Mouse (Mus musculus) forebrain, embryonic 11.5 days (tissue): ENCODE measurements at regions not wholly inside any gene's neighbourhood (a gene's known extent, or its start where the extent isn't known, plus 50 kb on each side); places are given as distances from the start of the nearest gene placed in this dataset.

ENCODE experiments used
- ATAC-seq: fragments of 200-750 bp; cut with Nextera tagmentation; replicated peaks from 2 replicates; pipeline ENCODE4 v1.8.0; 2017; ENCODE audit warnings: moderate TSS enrichment; ENCODE audit not compliant: low FRiP score
- DNase-seq: peaks from one replicate; pipeline ENCODE4 v3.0.0-alpha.2; 2017; ENCODE audit warnings: low spot score
- H3K27ac ChIP-seq: fragments of 300-500 bp; sonication (generic); 2 replicates; pipeline ENCODE4 v1.5.1; 2014; ENCODE audit warnings: low read depth, low read length
- H3K27me3 ChIP-seq: fragments of 300-500 bp; sonication (generic); 2 replicates; pipeline ENCODE4 v1.6.1; 2014; ENCODE audit warnings: mild to moderate bottlenecking, low read length, mixed read lengths; ENCODE audit not compliant: control insufficient read depth, insufficient read depth
- H3K36me3 ChIP-seq: fragments of 300-500 bp; sonication (generic); 2 replicates; pipeline ENCODE4 v1.6.1; 2014; ENCODE audit warnings: mild to moderate bottlenecking, low read length, moderate library complexity, mixed read lengths; ENCODE audit not compliant: control insufficient read depth, insufficient read depth
- H3K4me1 ChIP-seq: fragments of 300-500 bp; sonication (generic); replicated peaks from 2 replicates; pipeline ENCODE4 v1.6.1; 2014; ENCODE audit warnings: low read length, mixed read lengths; ENCODE audit not compliant: control insufficient read depth, insufficient read depth
- H3K4me2 ChIP-seq: fragments of 300-500 bp; sonication (generic); 2 replicates; pipeline ENCODE4 v1.6.1; 2014; ENCODE audit warnings: low read depth, mild to moderate bottlenecking, low read length, moderate library complexity, mixed read lengths; ENCODE audit not compliant: severe bottlenecking
- H3K4me3 ChIP-seq: fragments of 300-500 bp; sonication (generic); 2 replicates; pipeline ENCODE4 v1.5.1; 2014; ENCODE audit warnings: low read depth, low read length
- H3K9ac ChIP-seq: fragments of 300-500 bp; sonication (generic); 2 replicates; pipeline ENCODE4 v1.6.1; 2014; ENCODE audit warnings: low read length
- H3K9me3 ChIP-seq: fragments of 300-500 bp; sonication (generic); 2 replicates; pipeline ENCODE4 v1.6.1; 2016; ENCODE audit warnings: low read length, mixed read lengths; ENCODE audit not compliant: control insufficient read depth
- WGBS: fragments of 180-500 bp; shearing (Covaris S2); extraction: QIAGEN DNeasy Blood & Tissue Kit; methylation state at CpG from one replicate; pipeline ENCODE4 v1.1.7; 2014; 5-methylcytosine and 5-hydroxymethylcytosine counted together

DNA sequence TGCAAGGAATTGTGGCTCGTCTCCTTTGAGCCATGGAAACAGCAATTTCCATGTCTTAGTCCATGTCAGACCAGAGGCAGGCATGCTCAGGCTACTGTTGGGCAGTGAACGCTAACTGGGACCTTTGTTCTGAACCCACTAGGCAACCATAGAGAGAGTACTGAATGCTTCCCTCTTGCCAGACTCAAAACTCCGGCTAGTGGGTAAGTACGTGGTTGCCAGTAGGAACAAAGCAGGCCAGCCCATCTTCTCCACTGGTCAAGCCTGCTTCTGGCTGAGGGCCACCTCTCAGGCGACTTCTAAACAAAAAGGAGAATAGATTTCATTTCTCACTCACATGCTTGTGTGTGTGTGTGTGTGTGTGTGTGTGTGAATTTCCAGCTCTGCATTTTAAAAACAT, 163.8 kb upstream of the Maf start:
- Histone ChIP-seq H3K27ac (no peak overlapping the region), H3K4me2 (no peak overlapping the region), H3K27me3 (no peaks in the 10 kb centered on the region), H3K4me3 (no peak overlapping the region), H3K9ac (no peak overlapping the region), H3K4me1 (no peaks in the 10 kb centered on the region), H3K9me3 (no peaks in the 10 kb centered on the region), H3K36me3 (no peaks in the 10 kb centered on the region)
- DNase-seq: no peak
- 76% methylated on average over 5 of the region's 5 CpGs for WGBS
- no peak for ATAC-seq

GRCm38 (mm10) chr8:115861381-115861780, 153.8 kb upstream of the Maf start:
- H3K4me2 ChIP-seq: no peak overlapping the region
- H3K9me3 ChIP-seq: no peaks in the 10 kb centered on the region
- H3K27ac ChIP-seq: no peak overlapping the region
- H3K27me3 ChIP-seq: no peaks in the 10 kb centered on the region
- no peaks in the 10 kb centered on the region for H3K4me1 ChIP-seq
- H3K4me3 ChIP-seq: no peak overlapping the region
- ATAC-seq (no peak), DNase-seq (no peak)
- 92% methylated on average over 3 of the region's 3 CpGs for WGBS
- no peak overlapping the region for H3K9ac ChIP-seq
- no peaks in the 10 kb centered on the region for H3K36me3 ChIP-seq

DNA sequence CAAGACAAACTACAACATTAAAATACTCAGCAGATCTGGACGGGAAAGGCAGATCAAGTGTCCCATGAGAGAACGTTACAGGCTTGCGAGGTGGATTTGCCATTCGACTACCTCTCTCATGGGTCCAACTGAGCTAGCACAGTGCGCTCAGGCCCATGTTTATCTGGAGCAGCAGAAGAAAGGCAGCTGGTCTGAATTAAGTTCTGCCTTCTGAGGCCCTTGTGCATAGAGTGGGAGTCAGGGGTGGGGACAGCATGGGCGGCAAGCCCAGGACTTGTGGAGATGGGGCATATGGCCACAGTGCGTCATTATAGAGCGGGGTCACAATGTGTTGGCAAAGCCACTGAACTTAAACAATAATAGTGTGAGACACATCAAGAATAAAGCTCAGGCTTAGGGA, 151.8 kb upstream of the Maf start:
- H3K36me3 ChIP-seq: no peaks in the 10 kb centered on the region
- no peaks in the 10 kb centered on the region for H3K27me3 ChIP-seq
- no peaks in the 10 kb centered on the region for H3K4me1 ChIP-seq
- H3K27ac ChIP-seq: no peak overlapping the region
- no peak overlapping the region for H3K9ac ChIP-seq
- H3K4me3 ChIP-seq: no peak overlapping the region
- no peak overlapping the region for H3K4me2 ChIP-seq
- no peaks in the 10 kb centered on the region for H3K9me3 ChIP-seq
- no peak for DNase-seq
- WGBS: 91% methylated on average over 8 of the region's 8 CpGs
- ATAC-seq: no peak

DNA sequence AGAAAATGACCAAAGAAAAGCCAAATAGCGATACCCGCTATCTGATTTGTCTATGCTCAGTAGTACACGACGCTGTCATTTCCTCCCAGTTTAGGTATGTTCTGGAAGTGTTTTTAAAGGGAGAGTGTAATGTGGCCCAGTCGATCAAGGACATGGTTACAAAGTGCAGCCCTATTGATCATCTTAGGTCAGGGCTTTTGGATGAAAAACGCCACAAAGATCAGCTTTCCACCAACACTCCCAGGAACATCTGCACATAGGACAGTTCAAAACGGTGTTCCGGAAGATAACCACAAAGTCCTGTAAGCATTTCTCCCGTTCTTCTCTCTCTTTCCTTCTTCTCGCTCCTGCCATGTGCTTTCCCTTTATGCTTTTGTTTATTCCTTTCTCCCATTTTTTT, 149.2 kb upstream of the Maf start:
- WGBS: 90% methylated on average over 10 of the region's 10 CpGs
- Histone ChIP-seq H3K27ac (no peak overlapping the region), H3K9me3 (no peaks in the 10 kb centered on the region), H3K9ac (no peak overlapping the region), H3K4me1 (no peaks in the 10 kb centered on the region), H3K27me3 (no peaks in the 10 kb centered on the region), H3K36me3 (no peaks in the 10 kb centered on the region), H3K4me3 (no peak overlapping the region), H3K4me2 (no peak overlapping the region)
- DNase-seq: no peak
- ATAC-seq: no peak

GRCm38 (mm10) chr8:115855934-115856629, 148.5 kb upstream of the Maf start:
- no peaks in the 10 kb centered on the region for H3K27me3 ChIP-seq
- H3K9me3 ChIP-seq: no peaks in the 10 kb centered on the region
- H3K36me3 ChIP-seq: no peaks in the 10 kb centered on the region
- H3K4me3 ChIP-seq: no peak overlapping the region
- no peak for ATAC-seq
- no peaks in the 10 kb centered on the region for H3K4me1 ChIP-seq
- no peak for DNase-seq
- no peak overlapping the region for H3K27ac ChIP-seq
- WGBS: 95% methylated on average over 8 of the region's 8 CpGs
- H3K9ac ChIP-seq: no peak overlapping the region
- no peak overlapping the region for H3K4me2 ChIP-seq

DNA sequence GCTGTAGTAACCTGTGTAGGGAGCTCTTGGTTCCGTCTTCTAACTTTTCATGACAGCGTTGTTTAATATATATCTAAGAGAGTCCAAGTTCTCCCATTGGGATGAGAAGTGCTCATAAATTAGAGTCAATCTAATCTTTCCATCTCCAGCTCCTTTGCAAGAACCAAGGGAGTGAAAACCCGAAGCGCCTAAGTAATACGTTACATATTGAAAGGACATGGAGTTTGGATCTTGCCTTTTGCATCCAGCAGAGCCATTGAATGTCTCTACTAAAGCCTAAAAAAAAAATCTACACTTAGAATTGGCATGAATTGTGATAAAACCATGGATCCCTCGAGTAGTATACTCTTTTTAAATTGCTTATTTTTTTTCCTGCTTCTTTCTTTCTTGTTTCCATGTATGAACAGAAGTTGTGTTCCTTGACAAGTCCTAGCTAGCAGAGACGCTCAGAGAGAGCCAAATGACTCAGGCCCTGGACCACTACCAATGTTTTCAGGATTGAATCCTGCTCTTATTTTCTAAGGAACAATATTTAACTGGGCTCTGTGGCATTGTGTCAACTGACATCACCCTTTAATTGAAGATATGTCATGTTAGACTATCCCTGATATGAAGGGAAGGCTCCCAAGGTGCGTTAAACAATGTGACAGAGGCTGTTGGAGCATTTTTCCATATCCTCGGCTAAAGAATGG, 146.8 kb upstream of the Maf start:
- no peak overlapping the region for H3K27ac ChIP-seq
- H3K4me2 ChIP-seq: no peak overlapping the region
- WGBS: 90% methylated on average over 9 of the region's 9 CpGs
- H3K36me3 ChIP-seq: no peaks in the 10 kb centered on the region
- no peak overlapping the region for H3K4me3 ChIP-seq
- DNase-seq (no peak), ATAC-seq (no peak)
- H3K9ac ChIP-seq: no peak overlapping the region
- no peaks in the 10 kb centered on the region for H3K9me3 ChIP-seq
- no peaks in the 10 kb centered on the region for H3K27me3 ChIP-seq
- H3K4me1 ChIP-seq: no peaks in the 10 kb centered on the region

GRCm38 (mm10) chr8:115850552-115850951, 143.0 kb upstream of the Maf start:
- 52% methylated on average over 1 of the region's 1 CpGs for WGBS
- no peak overlapping the region for H3K27ac ChIP-seq
- DNase-seq (no peak), ATAC-seq (no peak)
- H3K4me2 ChIP-seq: no peak overlapping the region
- H3K9me3 ChIP-seq: no peaks in the 10 kb centered on the region
- no peaks in the 10 kb centered on the region for H3K4me1 ChIP-seq
- H3K9ac ChIP-seq: no peak overlapping the region
- H3K36me3 ChIP-seq: no peaks in the 10 kb centered on the region
- no peak overlapping the region for H3K4me3 ChIP-seq
- no peaks in the 10 kb centered on the region for H3K27me3 ChIP-seq

DNA sequence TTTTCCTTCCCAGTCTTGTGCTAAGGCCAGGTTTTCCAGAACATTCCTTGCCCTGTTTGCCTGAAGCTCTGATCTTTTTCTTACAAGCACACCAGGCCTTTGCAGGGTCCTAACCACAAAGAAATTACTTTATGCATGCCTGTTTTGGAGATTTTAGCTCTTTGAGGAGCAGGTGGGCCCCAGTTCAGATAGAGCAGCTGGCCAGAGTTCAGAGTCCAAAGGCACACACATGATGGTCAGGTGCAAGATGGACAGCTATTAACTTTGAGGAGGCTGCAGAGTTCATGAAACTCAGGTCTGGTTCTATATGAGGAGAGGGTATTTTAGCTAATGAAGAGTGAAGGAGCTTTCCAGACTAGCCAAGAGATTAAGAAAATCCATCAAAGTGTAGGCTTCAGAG, 125.8 kb upstream of the Maf start:
- no peaks in the 10 kb centered on the region for H3K27me3 ChIP-seq
- ATAC-seq: no peak
- H3K9ac ChIP-seq: no peak overlapping the region
- H3K27ac ChIP-seq: no peak overlapping the region
- H3K4me2 ChIP-seq: no peak overlapping the region
- H3K36me3 ChIP-seq: no peaks in the 10 kb centered on the region
- H3K4me3 ChIP-seq: no peak overlapping the region
- no peaks in the 10 kb centered on the region for H3K4me1 ChIP-seq
- no peak for DNase-seq
- H3K9me3 ChIP-seq: no peaks in the 10 kb centered on the region

DNA sequence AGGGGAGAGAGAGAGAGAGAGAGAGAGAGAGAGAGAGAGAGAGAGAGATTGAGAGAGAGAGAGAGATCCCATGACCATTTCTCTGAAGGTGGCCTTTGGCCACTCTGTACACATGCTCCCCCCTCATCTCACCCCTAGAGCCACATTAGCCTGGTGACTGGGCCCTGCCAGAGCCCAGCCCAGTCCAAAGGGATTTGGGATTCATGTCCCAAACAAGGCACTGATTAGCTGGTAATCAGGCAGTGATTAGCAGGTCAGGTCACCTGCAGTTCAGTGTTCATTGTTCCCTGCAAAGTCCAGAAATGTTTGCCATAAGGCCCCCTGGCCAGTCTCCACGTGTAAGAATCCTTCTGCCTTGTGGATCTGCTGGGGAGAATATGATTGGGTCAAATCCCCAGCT, 124.1 kb upstream of the Maf start:
- 4% methylated on average over 1 of the region's 1 CpGs for WGBS
- no peak overlapping the region for H3K9ac ChIP-seq
- no peak overlapping the region for H3K4me2 ChIP-seq
- no peak overlapping the region for H3K27ac ChIP-seq
- no peaks in the 10 kb centered on the region for H3K4me1 ChIP-seq
- H3K4me3 ChIP-seq: no peak overlapping the region
- ATAC-seq (no peak), DNase-seq (no peak)
- H3K36me3 ChIP-seq: no peaks in the 10 kb centered on the region
- H3K27me3 ChIP-seq: no peaks in the 10 kb centered on the region
- H3K9me3 ChIP-seq: no peaks in the 10 kb centered on the region
